Mouse (Mus musculus): Measurements from ENCODE around the gene Ptprd. TPM values are rescaled to one million over a fixed set of nuclear protein-coding genes. Genes with fewer than 3 reads are reported as not detected.

The Ptprd gene
- polyA plus RNA-seq, 1 experiment from 2014 or later, result 15.9 TPM

DNA sequence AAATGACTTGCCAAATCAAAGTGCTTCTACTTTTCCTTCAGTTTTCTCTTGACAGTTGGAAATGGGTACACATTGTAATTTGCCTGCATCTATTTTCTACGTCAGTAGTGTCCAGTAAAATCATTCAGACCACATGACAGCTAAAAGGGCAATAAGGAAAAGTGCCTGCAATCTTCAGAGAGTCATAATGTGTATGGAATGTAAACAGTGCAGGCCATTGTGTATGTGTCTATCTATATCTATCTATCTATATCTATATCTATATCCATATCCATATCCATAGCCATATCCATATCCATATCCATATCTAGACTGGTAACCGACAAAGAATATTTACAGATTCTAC, 1786.6 kb downstream of the Ptprd start:
- Histone ChIP-seq H3K9ac (no peak overlapping the region), H3K27ac (peak overlapping the region; percentile 31; the same call in 1 of the 2 replicates), H3K4me2 (0 out of 2 replicates have a peak overlapping the region, but pooled peaks have one; percentile 11), H3K4me3 (no peak overlapping the region), H3K27me3 (no peaks in the 10 kb centered on the region), H3K9me3 (no peaks in the 10 kb centered on the region), H3K36me3 (no peaks in the 10 kb centered on the region), H3K4me1 (peaks cover 20% of the 10 kb centered on the region; the same call in 1 of the 2 replicates)
- ATAC-seq (ENCODE audit: borderline replicate concordance, extremely low read depth, low FRiP score, low TSS enrichment), result no peak; the same call in 1 of the 2 replicates
- 62% methylated on average over 2 of the region's 2 CpGs for WGBS

DNA sequence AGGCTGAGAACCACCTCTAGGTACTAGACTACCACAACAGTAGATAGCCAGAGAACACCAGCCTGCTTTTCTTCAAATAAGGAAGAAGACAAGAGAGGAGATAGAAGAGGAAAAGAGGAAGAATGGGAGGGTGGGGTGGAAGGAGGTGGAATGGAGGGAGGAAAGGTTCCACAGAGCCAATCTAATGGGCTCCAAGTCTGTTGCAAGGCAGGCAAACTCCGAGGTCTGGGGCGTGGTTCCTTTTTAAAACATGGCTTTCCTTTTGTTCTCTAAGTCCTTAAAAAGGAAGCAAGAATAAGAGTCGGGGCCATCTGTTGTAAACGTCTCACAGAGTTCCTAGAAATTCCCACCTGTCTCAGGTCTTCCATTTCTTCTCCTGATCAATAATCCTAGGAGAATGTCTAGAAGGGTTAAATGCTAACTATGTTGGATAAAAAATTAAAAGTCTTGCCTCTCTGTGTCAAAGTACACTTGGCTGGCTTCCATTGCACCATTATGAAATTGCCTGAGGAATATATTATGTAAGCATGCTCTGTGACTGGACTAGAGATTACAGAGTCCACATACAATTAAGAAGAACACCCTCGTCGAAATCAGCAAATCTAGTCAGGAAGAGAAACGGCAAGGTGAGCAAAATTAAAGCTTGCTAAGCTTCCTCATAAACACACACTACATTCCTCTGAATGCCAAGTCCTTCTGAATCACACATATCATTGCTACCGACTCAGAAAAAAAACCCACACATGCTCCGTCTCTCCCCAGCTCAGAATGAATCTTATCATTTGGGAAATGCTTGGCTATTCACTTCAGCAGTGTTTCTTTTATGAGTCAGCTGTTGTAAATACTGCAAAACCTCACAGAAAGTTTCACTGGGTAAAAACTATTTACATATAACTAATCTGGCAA, 1787.2 kb downstream of the Ptprd start:
- Histone ChIP-seq H3K27me3 (no peaks in the 10 kb centered on the region), H3K4me1 (peaks cover 14% of the 10 kb centered on the region; the same call in 1 of the 2 replicates), H3K9me3 (no peaks in the 10 kb centered on the region), H3K4me3 (no peak overlapping the region), H3K9ac (no peak overlapping the region), H3K27ac (0 out of 2 replicates have a peak overlapping the region, but pooled peaks have one; percentile 31), H3K36me3 (no peaks in the 10 kb centered on the region), H3K4me2 (peak overlapping the region; percentile 11; the same call in 1 of the 2 replicates)
- ATAC-seq (ENCODE audit: borderline replicate concordance, extremely low read depth, low FRiP score, low TSS enrichment), result peak; percentile 49; the same call in 1 of the 2 replicates
- WGBS, result 44% methylated on average over 9 of the region's 9 CpGs

DNA sequence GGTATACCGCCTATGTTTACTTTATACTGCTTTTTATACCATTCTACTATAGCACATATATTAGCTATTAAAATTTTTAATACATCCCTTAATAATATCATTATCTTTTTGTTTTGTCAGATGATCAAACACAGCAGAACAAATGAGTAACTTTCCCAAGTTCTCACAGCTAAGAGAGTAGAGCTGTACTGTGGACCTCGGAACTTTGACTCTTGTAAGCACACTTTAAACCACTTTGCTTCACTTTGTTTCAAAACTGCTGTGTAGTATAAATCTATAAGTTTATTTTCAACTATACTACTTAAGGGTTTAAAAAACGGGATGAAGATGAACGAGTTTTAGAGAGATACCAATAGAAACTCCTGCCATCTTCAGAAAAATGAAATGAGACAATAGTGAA, 1789.6 kb downstream of the Ptprd start:
- 88% methylated on average over 4 of the region's 4 CpGs for WGBS
- no peaks in the 10 kb centered on the region for H3K27me3 ChIP-seq
- no peak overlapping the region for H3K9ac ChIP-seq

DNA sequence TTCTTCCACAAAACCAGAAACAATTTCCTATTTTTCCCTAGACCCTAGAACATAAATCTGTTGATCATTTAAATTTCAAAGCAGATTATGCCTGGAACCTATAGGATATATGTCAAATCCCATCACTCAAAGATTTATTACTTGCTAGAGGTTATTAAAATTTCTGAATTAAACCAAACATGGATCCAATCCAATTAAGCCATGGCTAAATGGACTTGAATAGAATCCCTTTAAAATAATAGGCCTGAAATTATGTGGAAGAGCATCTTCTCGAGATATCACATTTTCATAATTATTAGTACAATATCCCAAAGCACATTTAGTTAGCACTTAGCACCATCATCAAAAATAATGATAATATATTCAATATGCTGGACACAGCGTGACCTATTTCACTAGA, 1792.1 kb downstream of the Ptprd start:
- 83% methylated on average over 2 of the region's 2 CpGs for WGBS

More for the DNA sequence above, 1789.6 kb downstream of the Ptprd start:
- no peaks in the 10 kb centered on the region for H3K36me3 ChIP-seq
- H3K4me2 ChIP-seq, result no peak overlapping the region
- ATAC-seq (ENCODE audit: borderline replicate concordance, extremely low read depth, low FRiP score, low TSS enrichment), result no peak
- no peak overlapping the region for H3K27ac ChIP-seq
- H3K9me3 ChIP-seq, result no peaks in the 10 kb centered on the region
- H3K4me1 ChIP-seq, result peaks cover 14% of the 10 kb centered on the region; the same call in 1 of the 2 replicates
- H3K4me3 ChIP-seq, result no peak overlapping the region

DNA sequence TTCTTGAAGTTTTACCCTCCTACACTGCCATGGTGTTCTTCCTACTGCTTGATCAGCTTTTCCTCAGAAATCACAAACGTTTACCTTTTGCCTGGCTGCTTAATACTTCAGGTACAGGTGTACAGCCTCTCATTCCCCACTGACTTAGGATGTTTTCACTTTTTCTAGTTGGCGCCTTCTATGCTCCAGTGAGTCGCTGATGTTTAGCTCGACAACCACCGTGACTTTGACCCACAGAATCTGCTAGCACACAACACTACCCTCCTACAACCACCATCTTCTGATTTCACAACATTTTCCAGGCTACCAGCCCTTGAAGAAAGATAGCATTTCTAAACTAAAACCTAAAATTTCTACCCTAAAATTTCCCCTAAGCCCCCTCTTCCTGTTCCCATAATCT, 1794.1 kb downstream of the Ptprd start:
- Histone ChIP-seq H3K9ac (no peak overlapping the region), H3K4me2 (no peak overlapping the region), H3K27ac (no peak overlapping the region), H3K36me3 (no peaks in the 10 kb centered on the region), H3K4me1 (0 out of 2 replicates have a peak, but pooled peaks cover 3% of the 10 kb centered on the region), H3K4me3 (no peak overlapping the region), H3K27me3 (no peaks in the 10 kb centered on the region), H3K9me3 (no peaks in the 10 kb centered on the region)
- no peak for ATAC-seq (ENCODE audit: borderline replicate concordance, extremely low read depth, low FRiP score, low TSS enrichment)
- 96% methylated on average over 5 of the region's 5 CpGs for WGBS

More for the DNA sequence above, 1792.1 kb downstream of the Ptprd start:
- no peaks in the 10 kb centered on the region for H3K27me3 ChIP-seq
- H3K9ac ChIP-seq, result no peak overlapping the region
- no peak overlapping the region for H3K27ac ChIP-seq
- H3K4me1 ChIP-seq, result peaks cover 9% of the 10 kb centered on the region; the same call in 1 of the 2 replicates
- H3K9me3 ChIP-seq, result no peaks in the 10 kb centered on the region
- ATAC-seq (ENCODE audit: borderline replicate concordance, extremely low read depth, low FRiP score, low TSS enrichment), result no peak
- no peak overlapping the region for H3K4me2 ChIP-seq
- no peak overlapping the region for H3K4me3 ChIP-seq
- no peaks in the 10 kb centered on the region for H3K36me3 ChIP-seq

DNA sequence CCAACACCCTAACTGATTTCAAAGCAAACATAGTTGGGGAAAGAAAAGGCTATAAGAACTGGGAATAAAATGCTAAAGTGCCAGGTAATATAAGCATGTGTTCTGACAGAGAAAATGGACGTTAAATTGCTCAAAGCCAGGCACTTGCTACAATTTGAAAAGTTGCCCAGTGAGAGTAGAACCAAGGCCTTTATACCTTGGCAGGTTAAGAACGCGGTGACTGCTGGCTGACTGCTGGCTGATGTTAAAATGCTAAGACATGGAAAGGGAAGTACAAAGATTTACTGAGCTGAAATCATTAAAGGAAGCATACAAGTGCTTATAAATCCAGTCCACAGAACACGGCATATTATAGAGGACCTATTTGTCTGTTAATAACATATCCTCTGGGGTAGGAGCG, 1796.1 kb downstream of the Ptprd start:
- ATAC-seq (ENCODE audit: borderline replicate concordance, extremely low read depth, low FRiP score, low TSS enrichment), result no peak
- Histone ChIP-seq H3K27ac (no peak overlapping the region), H3K9ac (no peak overlapping the region), H3K4me2 (no peak overlapping the region), H3K4me1 (0 out of 2 replicates have a peak, but pooled peaks cover 3% of the 10 kb centered on the region), H3K36me3 (no peaks in the 10 kb centered on the region), H3K27me3 (no peaks in the 10 kb centered on the region), H3K4me3 (no peak overlapping the region), H3K9me3 (no peaks in the 10 kb centered on the region)
- 82% methylated on average over 5 of the region's 5 CpGs for WGBS

DNA sequence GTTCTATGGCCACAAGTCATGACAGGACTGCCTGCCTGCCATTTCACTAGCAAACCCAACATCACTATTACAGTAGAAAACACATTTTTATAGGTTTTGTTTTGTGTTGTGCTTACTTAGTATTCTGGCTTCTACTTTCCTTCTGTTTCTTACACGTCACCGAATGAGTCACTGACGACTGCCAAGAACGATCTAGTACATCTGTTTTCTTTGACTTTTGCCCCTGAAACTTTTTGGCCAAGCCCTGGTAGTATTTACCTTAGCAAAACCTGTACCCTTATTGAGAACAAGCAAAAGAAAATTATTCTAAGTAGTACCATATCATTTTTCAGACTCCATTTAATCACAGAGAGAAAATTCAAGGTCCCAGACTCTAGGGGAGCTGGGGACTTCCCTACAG, 1797.2 kb downstream of the Ptprd start:
- no peaks in the 10 kb centered on the region for H3K27me3 ChIP-seq
- peaks cover 6% of the 10 kb centered on the region; the same call in 1 of the 2 replicates for H3K4me1 ChIP-seq
- no peaks in the 10 kb centered on the region for H3K36me3 ChIP-seq
- no peak overlapping the region for H3K27ac ChIP-seq
- WGBS, result 62% methylated on average over 4 of the region's 4 CpGs
- H3K9ac ChIP-seq, result no peak overlapping the region
- no peak overlapping the region for H3K4me2 ChIP-seq
- no peaks in the 10 kb centered on the region for H3K9me3 ChIP-seq
- H3K4me3 ChIP-seq, result no peak overlapping the region
- no peak for ATAC-seq (ENCODE audit: borderline replicate concordance, extremely low read depth, low FRiP score, low TSS enrichment)

DNA sequence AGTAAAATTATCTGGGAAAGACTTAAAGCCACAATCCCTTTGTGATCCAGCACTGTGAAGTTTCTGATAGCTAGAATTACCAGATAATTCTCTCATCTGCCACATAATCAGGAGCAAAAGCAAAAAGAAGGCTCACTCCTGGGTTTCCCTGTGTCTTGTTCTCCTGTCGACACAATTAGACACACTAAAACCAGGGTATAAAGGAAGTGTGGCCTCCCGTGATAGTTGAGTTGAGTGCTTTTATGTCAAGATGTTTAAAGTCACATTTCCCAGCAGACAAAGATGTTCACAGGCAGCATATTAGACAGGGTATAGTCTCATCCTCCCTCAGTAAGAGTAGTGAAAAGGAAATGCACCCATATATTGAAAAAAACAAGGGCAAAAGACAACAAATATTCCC, 1801.7 kb downstream of the Ptprd start:
- H3K4me2 ChIP-seq, result no peak overlapping the region
- no peak overlapping the region for H3K4me3 ChIP-seq
- H3K9me3 ChIP-seq, result no peaks in the 10 kb centered on the region
- no peaks in the 10 kb centered on the region for H3K36me3 ChIP-seq
- H3K4me1 ChIP-seq, result peaks cover 10% of the 10 kb centered on the region; the same call in 1 of the 2 replicates
- no peak for ATAC-seq (ENCODE audit: borderline replicate concordance, extremely low read depth, low FRiP score, low TSS enrichment)
- 35% methylated on average over 2 of the region's 2 CpGs for WGBS
- H3K27ac ChIP-seq, result no peak overlapping the region
- H3K9ac ChIP-seq, result no peak overlapping the region
- H3K27me3 ChIP-seq, result no peaks in the 10 kb centered on the region

DNA sequence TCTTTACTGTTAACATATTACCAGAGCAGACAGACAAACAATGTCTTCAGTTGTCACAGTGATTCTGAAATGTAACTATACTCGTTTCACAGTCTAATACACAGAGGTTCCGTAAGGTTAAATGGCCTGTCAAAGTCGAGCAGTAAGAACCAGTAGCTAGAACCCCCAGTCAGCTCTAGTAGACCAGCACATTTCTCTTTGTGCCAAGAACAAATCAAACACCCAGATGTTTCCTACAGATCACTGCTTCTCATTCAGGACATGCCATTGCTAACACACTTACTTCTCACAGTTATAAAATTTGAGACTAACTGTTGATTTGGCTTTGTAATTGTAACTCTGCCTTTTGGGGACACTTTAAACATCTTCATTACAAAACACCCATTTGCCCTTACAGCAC, 1802.6 kb downstream of the Ptprd start:
- Histone ChIP-seq H3K4me2 (no peak overlapping the region), H3K9ac (no peak overlapping the region), H3K4me1 (peaks cover 7% of the 10 kb centered on the region; the same call in 1 of the 2 replicates), H3K4me3 (no peak overlapping the region), H3K9me3 (no peaks in the 10 kb centered on the region), H3K27me3 (no peaks in the 10 kb centered on the region), H3K36me3 (no peaks in the 10 kb centered on the region), H3K27ac (no peak overlapping the region)
- no peak; the same call in 1 of the 2 replicates for ATAC-seq (ENCODE audit: borderline replicate concordance, extremely low read depth, low FRiP score, low TSS enrichment)
- WGBS, result 35% methylated on average over 3 of the region's 3 CpGs

DNA sequence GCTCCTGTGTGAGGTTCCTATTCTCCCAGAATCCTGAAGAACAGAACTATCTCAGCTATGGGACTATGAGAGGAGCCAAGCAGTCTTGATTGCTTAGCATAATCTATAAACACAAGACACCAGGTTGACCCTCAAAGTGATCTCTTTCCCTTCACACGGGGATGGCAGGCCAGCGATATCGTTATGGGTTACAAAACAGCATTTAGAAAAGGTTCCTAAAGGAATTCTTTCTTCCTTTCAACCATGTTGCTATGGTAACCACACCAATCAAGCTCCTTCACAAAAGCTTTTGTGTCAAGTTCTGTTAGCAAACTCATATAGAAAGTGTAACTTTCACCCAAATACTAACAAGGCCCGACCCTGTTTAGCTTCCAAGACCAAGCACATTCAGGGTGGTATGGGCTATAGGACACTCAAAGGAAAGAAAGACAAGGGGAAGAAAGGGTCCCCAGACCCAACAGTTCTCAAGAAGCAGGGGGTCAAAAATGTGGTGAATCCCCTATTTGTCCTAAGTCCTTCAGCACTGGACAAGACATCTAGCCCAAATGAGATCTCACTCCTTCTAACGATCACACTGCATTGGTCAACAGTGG, 1805.8 kb downstream of the Ptprd start:
- Histone ChIP-seq H3K9me3 (no peaks in the 10 kb centered on the region), H3K27me3 (no peaks in the 10 kb centered on the region), H3K36me3 (no peaks in the 10 kb centered on the region), H3K4me3 (no peak overlapping the region), H3K4me2 (no peak overlapping the region), H3K27ac (no peak overlapping the region), H3K4me1 (peaks cover 7% of the 10 kb centered on the region; the same call in 1 of the 2 replicates), H3K9ac (no peak overlapping the region)
- WGBS, result 48% methylated on average over 5 of the region's 5 CpGs
- ATAC-seq (ENCODE audit: borderline replicate concordance, extremely low read depth, low FRiP score, low TSS enrichment), result no peak

DNA sequence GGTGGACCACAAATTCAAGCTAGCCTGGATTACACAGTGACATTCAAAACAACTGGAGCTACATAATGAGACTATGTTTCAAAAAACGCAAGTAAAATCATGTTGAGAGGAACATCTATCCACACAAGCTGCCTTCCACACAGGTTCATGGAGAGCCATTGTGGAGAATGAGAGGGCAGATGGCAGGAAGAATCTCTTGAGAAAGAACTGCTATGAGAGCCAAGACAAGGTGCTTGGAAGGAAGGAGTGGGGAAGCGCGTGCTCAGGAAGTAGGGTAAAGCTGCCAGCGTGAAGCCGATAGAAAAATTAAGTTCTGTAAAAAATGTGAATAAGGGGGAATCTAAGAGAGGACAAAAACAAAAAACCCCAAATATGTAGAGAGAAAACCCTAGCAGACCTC, 1808.5 kb downstream of the Ptprd start:
- H3K4me3 ChIP-seq, result no peak overlapping the region
- no peaks in the 10 kb centered on the region for H3K4me1 ChIP-seq
- no peaks in the 10 kb centered on the region for H3K36me3 ChIP-seq
- H3K9ac ChIP-seq, result no peak overlapping the region
- H3K4me2 ChIP-seq, result no peak overlapping the region
- H3K27ac ChIP-seq, result no peak overlapping the region
- no peaks in the 10 kb centered on the region for H3K27me3 ChIP-seq
- no peaks in the 10 kb centered on the region for H3K9me3 ChIP-seq
- ATAC-seq (ENCODE audit: borderline replicate concordance, extremely low read depth, low FRiP score, low TSS enrichment), result no peak
- WGBS, result 88% methylated on average over 5 of the region's 5 CpGs

DNA sequence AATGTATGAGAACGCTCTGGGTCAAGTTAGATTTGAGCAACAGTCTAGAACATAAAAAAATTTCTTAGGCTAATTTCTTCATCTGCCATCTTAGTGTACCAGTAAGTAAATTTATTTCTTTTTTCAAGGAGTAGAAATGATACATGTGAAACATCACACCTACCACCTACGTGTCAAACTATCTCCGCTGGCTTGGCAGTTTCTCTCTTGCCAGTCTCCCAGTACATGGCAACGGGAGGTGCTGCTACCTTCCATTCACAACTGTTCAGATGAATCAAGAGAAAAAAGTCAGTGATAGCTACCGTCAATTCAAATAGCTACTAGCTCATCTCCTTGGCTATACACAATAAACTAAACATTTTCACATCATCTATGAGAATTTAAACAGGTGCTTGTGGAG, 1823.9 kb downstream of the Ptprd start:
- Histone ChIP-seq H3K4me2 (no peak overlapping the region), H3K36me3 (no peaks in the 10 kb centered on the region), H3K9ac (no peak overlapping the region), H3K9me3 (no peaks in the 10 kb centered on the region), H3K27me3 (no peaks in the 10 kb centered on the region), H3K27ac (no peak overlapping the region), H3K4me1 (no peaks in the 10 kb centered on the region), H3K4me3 (no peak overlapping the region)
- 51% methylated on average over 5 of the region's 5 CpGs for WGBS
- ATAC-seq (ENCODE audit: borderline replicate concordance, extremely low read depth, low FRiP score, low TSS enrichment), result no peak
